Mouse (Mus musculus) granulocyte monocyte progenitor cell, adult 5-6 weeks (primary cell): ENCODE data around the gene Gpd1l. TPM values are rescaled to one million over a fixed set of nuclear protein-coding genes. Genes with fewer than 3 reads are reported as not detected.

ENCODE experiments used
- ATAC-seq: replicated peaks from 2 replicates; pipeline ENCODE4 v1.8.0; 2016; ENCODE audit warnings: mild to moderate bottlenecking, moderate TSS enrichment, inconsistent platforms; ENCODE audit not compliant: poor library complexity, severe bottlenecking
- total RNA-seq, 2 experiments: library from RNA; stranded (forward) in 1 of 2; stranded (reverse) in 1 of 2; fragments of 200-712, 200-1000 nt in 1 of 2; fragments of >200 nt in 1 of 2; fragmentation: Nextera tagmentation in 1 of 2; gene quantifications; 2 replicates each; pipeline ENCODE4 v1.2.3; 2014 to 2017

Gpd1l gene
- total RNA-seq, 2 experiments from 2014 or later, result 31.0 to 33.7 TPM

GRCm38 (mm10) chr9:114853336-114853735 is 80.5 kb downstream of the Gpd1l start:
- ATAC-seq, result no peak

- no peak for ATAC-seq
Observed at GRCm38 (mm10) chr9:114851419-114852190, 82.2 kb downstream of the Gpd1l start.

Other genes with a start within 250 kb of the Gpd1l start
- gene Dync1li1, start 245.2 kb downstream of the Gpd1l start, total RNA-seq (2014; fragmentation: Nextera tagmentation), result 23.6 and 32.6 TPM in 2 replicates
- gene Dync1li1, start 245.2 kb downstream of the Gpd1l start, total RNA-seq (2017), result 44.0 and 45.1 TPM in 2 replicates
- 26.2 and 30.5 TPM in 2 replicates for gene Cmtm6, start 202.9 kb downstream of the Gpd1l start, total RNA-seq (2014; fragmentation: Nextera tagmentation)
- gene Cmtm6, start 202.9 kb downstream of the Gpd1l start, total RNA-seq (2017), result 46.7 and 50.0 TPM in 2 replicates
- 966 and 1,044 TPM in 2 replicates for gene Cmtm7, start 152.1 kb downstream of the Gpd1l start, total RNA-seq (2014; fragmentation: Nextera tagmentation)
- gene Cmtm7, start 152.1 kb downstream of the Gpd1l start, total RNA-seq (2017), result 864 and 928 TPM in 2 replicates
- 3.2 and 3.9 TPM in 2 replicates for gene Cmtm8, start 89.8 kb downstream of the Gpd1l start, total RNA-seq (2014; fragmentation: Nextera tagmentation)
- 2.4 and 2.9 TPM in 2 replicates for gene Cmtm8, start 89.8 kb downstream of the Gpd1l start, total RNA-seq (2017)
- 0.45 TPM in 1 of 2 replicates, not detected in the other for gene Osbpl10, start 44.6 kb upstream of the Gpd1l start, total RNA-seq (2014; fragmentation: Nextera tagmentation)
- gene Osbpl10, start 44.6 kb upstream of the Gpd1l start, total RNA-seq (2017), result 0.13 and 0.21 TPM in 2 replicates
- 358 and 366 TPM in 2 replicates for gene Rps27rt, start 48.8 kb upstream of the Gpd1l start, total RNA-seq (2014; fragmentation: Nextera tagmentation)
- gene Rps27rt, start 48.8 kb upstream of the Gpd1l start, total RNA-seq (2017), result 177 and 225 TPM in 2 replicates